Mouse (Mus musculus) CD8-positive naive resting alpha-beta T cell, adult 2 months (primary cell): Measurements from ENCODE around the gene Ripor1.

Experiments used
- DNase-seq, 2 experiments: peaks; one replicate each; pipeline ENCODE4 v3.0.0; 2022; ENCODE audit warnings: low read depth in 2 of 2, low spot score in 2 of 2

Gene Ripor1

DNA sequence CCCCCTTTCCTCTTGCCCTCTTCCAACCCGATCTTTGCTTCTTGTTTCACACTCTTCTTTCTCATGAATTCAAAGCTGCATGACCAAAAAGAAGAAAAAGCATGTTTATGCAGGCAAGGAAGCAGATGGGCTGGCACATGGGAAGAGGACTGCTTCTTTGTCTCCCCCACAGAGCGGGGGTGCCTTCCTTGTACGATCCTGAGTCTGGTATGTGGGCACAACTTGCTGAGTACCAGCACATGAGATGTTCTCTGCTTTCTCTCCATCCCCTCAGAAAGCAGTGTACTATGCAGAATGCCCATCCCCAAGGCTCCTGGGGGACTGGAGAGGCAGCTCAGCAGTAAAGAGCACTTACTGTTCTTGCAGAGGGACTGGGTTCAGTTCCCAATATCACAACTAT is 19.3 kb downstream of the Ripor1 start:
- no peak for DNase-seq

DNA sequence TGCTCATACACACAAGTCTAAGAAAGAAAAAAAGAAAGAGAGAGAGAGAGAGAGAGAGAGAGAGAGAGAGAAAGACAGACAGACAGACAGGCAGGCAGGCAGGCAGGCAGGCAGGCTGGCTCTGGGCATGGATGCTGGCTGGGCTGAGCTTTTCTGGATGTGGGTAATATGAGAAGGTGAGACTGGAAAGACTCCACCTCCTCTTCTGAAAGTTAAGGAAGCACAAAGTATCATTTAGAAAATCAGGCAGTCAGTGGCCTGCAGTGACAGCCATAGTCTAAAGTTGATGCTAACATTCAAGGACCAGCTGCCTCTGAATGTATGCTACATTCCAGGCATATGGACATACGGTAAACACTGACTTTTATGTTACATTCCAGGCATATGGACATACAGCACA is 19.8 kb downstream of the Ripor1 start:
- no peak for DNase-seq

DNA sequence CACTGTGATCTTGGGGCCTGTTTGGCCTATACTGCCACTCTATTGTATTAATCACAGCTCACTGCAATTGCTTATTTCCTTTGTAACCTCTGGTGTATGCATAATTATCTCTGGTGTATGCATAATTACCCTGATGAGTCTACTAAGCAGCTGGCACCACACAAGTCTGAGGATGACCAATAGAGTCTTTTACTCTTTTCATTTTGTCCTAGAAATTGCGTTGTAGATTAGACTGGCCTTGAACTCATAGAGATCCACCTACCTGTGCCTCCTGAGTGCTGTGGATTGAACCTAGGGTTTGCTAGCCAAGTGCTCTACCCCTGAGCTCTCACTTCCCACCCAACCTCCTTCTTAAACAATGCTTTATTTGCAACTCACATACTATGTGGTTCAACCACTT is 21.0 kb downstream of the Ripor1 start:
- DNase-seq = no peak

DNA sequence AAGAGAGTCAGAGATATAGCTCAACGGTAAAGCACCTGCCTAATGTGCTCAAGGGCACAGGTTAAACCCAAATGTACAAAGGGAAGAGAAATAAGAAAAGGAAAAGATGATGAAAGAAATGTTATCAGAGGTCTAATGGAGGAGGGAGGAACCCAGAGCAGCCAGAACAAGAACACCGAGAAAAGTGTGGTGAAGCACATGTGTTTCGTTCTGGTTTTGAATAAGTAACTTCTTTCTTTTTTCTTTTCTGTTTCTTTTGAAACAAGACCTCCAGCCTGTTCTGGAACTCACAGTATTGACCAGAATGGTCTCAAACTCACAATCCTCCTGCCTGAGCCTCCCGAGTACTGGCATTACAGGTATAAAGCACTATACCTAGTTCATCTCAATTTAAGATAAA is 24.3 kb downstream of the Ripor1 start:
- DNase-seq = no peak

DNA sequence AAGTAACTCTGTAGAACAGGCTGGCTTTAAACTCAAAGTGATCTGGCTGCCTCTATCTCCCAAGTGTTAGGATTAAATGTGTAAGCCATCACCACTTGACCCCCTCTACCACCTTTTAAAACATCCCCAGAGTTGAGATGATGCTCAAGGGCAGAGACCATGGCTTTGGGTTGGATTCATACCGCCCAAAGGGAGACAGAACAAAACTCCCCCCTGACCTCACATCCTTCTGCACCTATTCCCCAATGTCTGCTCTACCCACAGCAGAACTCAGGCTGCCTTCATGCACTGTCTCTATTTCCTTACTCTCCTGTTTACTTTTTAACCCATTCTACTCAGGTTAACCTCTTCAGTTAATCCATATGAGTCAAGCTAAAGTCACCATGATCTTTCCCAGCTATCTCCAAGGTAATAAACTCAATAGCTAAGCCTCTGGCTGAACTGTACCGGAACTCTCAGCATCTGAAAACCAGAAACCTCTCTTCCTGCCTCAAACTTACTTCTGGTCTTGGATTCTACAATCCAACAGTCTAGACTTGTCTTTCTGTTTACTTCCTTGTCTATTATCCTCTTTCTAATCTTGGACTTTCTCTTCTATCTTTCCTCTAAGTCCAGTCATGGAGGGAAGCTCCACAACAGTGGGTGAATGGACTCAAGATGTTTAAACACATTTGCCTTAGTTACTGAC is 29.9 kb downstream of the Ripor1 start:
- DNase-seq = no peak

DNA sequence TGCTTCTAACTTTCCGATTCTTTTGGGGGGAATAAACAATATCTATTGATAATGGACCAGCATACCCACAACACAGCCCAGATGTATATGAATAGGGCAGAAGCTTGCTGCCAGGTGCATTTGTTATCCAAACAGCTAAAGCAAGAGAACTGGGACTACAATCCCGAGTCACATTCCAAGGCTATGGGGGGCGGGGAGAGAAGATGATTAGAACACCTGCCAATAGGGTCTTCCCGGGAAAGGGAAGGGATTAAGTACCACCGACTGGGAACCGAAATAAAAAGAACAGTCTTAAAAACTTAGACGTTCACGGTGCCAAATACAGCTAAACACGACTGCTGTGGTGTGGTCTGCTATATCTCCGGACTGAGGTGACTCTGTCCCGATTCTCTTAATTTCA is 30.4 kb downstream of the Ripor1 start:
- DNase-seq = no peak

DNA sequence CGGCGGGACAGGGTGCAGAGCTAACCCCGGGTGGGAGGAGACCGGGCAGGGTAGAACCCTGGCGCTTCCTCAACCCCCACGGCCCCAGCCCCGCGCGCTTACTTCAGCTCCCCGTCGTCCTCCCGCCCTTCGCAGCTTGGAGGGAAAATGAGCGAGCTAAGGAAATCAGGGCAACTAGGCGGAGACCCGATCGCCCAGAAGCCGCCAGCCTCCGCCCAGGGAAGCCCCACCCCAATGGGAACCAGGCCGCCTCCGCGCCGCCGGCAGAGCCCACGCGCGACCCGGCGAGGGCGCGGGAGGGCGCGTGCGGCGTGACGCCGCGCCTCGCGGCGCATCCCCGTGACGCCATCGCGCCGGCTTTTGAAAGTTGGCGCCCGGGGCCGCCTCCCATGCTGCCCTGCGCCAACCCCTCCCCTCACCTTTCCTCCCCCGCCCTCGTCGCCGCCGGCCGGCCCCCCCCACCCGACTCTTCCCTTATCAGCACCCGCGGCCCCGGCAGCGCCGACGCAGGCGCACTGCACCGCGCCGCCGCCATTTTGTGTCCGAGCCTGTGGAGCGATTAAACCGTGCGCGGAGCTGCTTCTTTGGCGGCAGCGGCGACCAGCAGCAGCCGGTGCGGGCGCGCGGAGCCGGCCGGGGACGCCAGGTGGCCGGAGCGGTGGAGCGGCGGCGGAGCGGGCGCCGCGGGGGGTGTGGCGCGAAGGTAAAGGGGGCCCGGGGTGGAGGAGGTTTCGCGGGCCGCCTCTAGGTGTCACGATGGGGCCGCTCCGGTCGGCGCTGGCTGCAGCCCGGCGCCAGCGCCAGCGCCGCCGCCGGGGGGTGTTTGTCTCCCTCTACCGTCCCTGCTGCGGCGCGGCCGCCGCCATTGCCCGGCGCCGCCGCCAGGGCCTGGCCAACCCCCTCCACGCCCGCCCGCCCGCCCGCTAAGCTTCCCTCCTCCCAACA is 31.2 kb downstream of the Ripor1 start, which contains the start of gene Ctcf:
Gene Ctcf, plus strand, starts transcription at position 551 of the 945 bp plus-strand sequence.
- peak; percentile 88 to 91 for DNase-seq

DNA sequence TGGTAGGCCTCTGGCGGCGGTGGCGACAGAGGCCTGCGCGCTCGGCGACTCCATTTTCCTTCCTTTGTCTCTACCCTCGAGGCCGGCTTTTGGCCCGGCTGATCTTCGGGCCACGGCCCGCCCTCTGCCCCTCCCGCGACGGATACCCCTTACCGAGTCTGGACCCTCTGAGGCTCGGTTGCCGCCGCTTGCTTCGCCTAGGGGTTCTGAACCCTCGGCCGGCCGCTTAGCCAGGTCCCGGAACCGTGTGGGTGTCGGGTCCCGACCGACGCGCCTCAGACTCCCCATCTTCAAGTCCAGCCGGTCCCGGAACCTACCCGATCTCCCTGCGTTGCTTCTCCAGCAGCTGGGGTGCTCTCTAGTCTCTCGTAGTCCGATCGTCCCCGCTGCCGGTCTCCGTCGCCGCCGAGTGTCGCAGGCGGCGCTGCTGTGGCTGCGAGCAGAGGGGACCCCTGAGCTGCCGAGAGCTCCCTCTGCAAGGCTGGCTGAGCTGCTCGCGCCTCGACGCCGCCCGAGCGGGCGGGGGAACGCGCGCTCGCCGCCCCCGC is 32.0 kb downstream of the Ripor1 start, which contains the start of gene Agrp:
Gene Agrp, minus strand, starts transcription at position 431 of the 548 bp plus-strand sequence.
- DNase-seq = no peak

DNA sequence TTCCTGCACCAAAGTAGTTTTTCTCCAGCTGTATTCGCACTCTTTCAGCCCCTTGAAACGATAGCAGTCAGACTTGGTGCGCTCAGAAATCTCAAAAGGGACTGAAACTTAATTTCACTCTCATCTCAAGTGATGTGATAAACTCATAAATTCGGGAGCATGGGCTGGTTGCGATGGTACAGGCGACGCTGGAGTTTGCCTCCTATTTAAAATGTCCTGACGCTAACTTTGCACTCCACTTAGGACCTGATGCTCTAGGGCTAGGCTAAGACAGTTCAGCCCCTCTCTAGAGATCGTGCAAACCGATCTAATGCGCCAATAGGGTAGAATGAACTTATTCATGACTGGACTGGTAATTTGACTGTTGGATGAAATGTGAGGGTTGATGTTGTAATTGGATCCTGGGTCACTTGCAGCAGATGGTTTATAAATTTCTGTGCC is 32.6 kb downstream of the Ripor1 start:
- DNase-seq = no peak

DNA sequence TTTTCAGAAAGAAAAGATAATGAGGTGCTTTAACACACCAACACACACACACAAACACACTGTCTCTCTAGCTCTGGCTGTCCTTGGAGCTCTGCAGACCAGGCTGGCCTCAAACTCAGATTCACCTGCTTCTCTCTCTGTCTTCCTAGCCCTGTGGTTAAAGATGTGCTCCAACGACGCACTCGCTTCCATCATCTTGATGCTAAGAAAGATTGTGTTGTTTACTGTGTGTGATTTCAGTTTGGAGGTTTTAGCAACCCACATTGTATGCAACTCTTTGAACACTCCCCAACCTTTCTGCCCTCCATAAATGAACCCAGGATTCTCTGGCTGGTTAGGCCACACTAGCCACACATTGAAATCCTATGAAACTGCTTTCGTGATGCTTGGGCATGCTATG is 33.5 kb downstream of the Ripor1 start:
- DNase-seq = no peak

DNA sequence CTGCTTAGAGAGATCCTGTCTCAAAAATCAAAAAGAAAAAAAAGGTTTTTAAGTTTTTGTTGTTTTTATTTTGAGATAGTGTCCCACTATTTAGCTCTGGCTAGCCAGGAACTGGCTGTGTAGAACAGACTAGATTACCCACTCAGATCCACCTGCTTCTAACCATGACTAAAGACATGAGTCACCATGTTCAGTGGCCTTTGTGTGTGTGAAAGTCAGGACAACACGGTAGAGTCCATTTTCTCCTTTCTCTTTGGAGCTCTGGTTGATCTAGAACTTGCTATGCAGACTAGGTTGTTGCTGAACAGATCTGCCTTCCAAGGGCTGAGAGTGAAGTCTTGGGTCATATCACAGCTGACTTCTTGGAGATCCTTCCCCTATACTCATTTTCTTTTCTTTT is 34.8 kb downstream of the Ripor1 start:
- no peak for DNase-seq

DNA sequence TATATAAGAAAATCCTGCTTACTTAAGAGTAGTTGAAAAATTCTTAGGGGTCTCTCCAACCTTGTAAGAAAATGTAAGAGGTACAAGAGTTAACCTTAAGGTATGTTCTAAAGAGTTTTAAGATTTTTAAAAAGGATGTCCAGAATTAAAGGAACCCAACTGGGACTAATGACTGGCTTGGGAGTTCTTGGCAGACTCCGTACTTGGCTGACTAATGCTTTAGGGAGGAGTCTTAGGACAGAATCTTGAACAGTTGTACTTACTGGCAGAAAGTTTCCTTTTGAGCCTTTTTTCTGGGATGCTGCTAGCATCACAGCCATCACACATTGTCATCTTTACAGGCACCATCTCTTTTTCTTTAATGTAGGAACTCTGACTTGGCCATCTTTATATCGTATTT is 35.5 kb downstream of the Ripor1 start:
- no peak for DNase-seq

DNA sequence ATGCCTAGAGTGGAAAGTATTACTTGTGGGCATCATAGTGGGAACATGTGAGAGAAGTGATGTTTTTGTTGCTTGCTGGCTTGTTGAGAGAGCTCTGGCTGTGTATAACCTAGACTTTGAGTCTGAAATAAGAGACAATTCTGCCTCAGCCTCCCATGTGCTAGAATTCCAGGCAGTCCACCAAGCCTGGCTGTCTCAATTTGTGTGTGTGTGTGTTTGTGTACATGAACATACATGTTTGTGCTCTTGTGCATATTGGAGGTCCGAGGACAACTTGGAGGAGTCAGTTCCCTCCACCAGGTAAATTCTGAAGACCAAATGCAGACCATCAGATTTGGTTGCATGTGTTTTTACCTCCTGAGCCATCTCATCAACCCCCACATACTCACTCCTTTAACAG is 40.1 kb downstream of the Ripor1 start:
- DNase-seq = no peak

DNA sequence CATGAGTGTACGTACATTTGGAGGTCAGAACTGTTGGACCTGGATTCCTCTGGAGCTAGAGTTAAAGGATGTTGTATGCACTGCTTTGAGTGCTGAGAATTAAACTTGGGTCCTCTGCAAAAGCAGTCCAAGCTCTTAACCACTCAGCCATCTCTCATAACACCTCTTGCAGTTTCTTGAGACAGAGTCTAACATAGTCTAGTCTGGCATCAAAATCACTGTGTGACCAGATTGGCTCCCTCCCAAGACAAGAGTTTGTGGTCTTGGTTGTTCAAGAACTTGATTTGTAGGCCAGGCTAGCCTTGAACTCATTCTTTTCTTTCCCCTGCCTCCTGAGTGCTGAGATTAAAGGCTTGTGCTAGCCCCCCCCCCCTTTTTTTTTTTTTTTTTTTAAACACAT is 43.9 kb downstream of the Ripor1 start:
- no peak for DNase-seq

DNA sequence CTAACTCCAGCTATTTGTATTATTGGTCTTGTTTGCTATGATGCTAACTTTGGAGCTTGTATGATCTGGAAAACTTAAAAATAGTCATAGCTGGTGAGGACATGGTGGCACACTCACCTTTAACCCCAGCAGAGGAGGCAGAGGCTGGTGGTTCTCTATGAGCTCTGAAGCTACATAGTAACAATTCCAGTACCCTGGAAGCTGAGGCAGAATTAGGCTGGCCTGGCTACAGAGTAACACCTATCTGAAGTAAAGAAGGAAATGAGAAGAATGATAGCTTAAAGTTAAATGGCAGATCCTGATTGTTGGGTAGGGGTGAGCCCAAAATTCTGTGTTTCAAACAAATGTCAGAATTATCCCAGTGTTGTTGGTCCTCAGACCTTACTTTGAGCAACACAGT is 52.6 kb downstream of the Ripor1 start:
- DNase-seq = no peak

DNA sequence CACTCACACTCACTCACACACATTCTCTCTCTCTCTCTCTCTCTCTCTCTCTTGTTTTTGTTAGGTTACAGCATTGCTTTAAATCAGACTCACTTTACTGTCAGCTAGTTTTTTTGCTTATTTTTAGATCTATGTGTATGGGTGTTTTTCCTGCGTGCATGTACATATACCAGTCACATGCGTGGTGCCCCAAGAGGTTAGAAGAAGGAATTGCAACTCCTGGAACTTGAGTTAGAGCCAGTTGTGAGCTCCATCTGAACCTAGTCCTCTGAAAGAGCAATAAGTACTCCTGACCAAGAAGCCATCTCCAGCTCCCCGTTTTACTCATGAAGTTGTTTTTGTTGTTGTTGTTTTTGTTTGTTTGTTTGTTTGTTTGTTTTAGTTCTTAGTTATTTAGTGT is 56.1 kb downstream of the Ripor1 start:
- DNase-seq = peak; percentile 35 to 55
